Mouse (Mus musculus) cortical plate, adult 2 months (tissue): ENCODE measurements around the gene Cacna2d3.

Experiments
- CTCF ChIP-seq: fragments of 200-500 bp; IDR thresholded peaks from 2 replicates; pipeline ENCODE4 v1.5.1; 2011; ENCODE audit warnings: mild to moderate bottlenecking, control low read depth, low read length; ENCODE audit not compliant: insufficient read depth; ENCODE audit errors: extremely low read depth
- POLR2A ChIP-seq: fragments of 200-500 bp; IDR thresholded peaks from 2 replicates; pipeline ENCODE4 v1.6.1; 2011; ENCODE audit warnings: mild to moderate bottlenecking, low read length, control low read depth; ENCODE audit not compliant: insufficient read depth; ENCODE audit errors: extremely low read depth

GRCm38 (mm10) chr14:29042355-29042754 is 679.3 kb downstream of the Cacna2d3 start:
- TF ChIP-seq CTCF (no peak), POLR2A (no peak)
